Mouse (Mus musculus): Measurements from ENCODE around the gene Zkscan16. TPM values are rescaled to one million over a fixed set of nuclear protein-coding genes. Genes with fewer than 3 reads are reported as not detected.

Zkscan16 gene
- 2.0 and 2.7 TPM in 2 replicates for polyA plus RNA-seq (2015; fragmentation: Nextera tagmentation; extraction: Ambion mirVana)

GRCm38 (mm10) chr4:58943420-58944205 is at the start of gene Zkscan16:
Gene Zkscan16 (plus strand): TSS chr4:58943628.
- H3K4me2 ChIP-seq (ENCODE audit: low read length), result peak within 1 kb of the TSS; percentile 59
- peak; percentile 94 for ATAC-seq
- under 1% methylated on average over 48 of the region's 50 CpGs for WGBS

GRCm38 (mm10) chr4:58894399-58894798 is 49.0 kb upstream of the Zkscan16 start:
- no peaks in the 10 kb centered on the region for H3K36me3 ChIP-seq (ENCODE audit: control insufficient read depth, insufficient read depth, low read length)
- H3K27ac ChIP-seq (ENCODE audit: low read depth, low read length), result no peak overlapping the region
- 87% methylated on average over 7 of the region's 7 CpGs for WGBS
- no peak overlapping the region for H3K4me2 ChIP-seq (ENCODE audit: low read length)
- H3K4me3 ChIP-seq (ENCODE audit: low read length), result no peak overlapping the region
- H3K9ac ChIP-seq (ENCODE audit: low read depth, low read length), result no peak overlapping the region
- no peaks in the 10 kb centered on the region for H3K9me3 ChIP-seq (ENCODE audit: control insufficient read depth, low read length)
- ATAC-seq, result no peak
- H3K4me1 ChIP-seq (ENCODE audit: control insufficient read depth, insufficient read depth, low read depth, low read length), result no peaks in the 10 kb centered on the region; the same call in 1 of the 2 replicates
- no peaks in the 10 kb centered on the region for H3K27me3 ChIP-seq (replicated peaks; ENCODE audit: control insufficient read depth, insufficient read depth, low read length)

More at GRCm38 (mm10) chr4:58943420-58944205, at the start of gene Zkscan16:
- Histone ChIP-seq H3K9me3 (ENCODE audit: control insufficient read depth, low read length) (no peaks in the 10 kb centered on the region), H3K36me3 (ENCODE audit: control insufficient read depth, insufficient read depth, low read length) (no peaks in the 10 kb centered on the region), H3K4me1 (ENCODE audit: control insufficient read depth, insufficient read depth, low read depth, low read length) (peaks cover 13% of the 10 kb centered on the region), H3K27ac (ENCODE audit: low read depth, low read length) (peak within 1 kb of the TSS; percentile 80), H3K27me3 (replicated peaks; ENCODE audit: control insufficient read depth, insufficient read depth, low read length) (no peaks in the 10 kb centered on the region), H3K9ac (ENCODE audit: low read depth, low read length) (peak within 1 kb of the TSS; percentile 84), H3K4me3 (ENCODE audit: low read length) (peak within 1 kb of the TSS; percentile 76)

GRCm38 (mm10) chr4:58897436-58897835 is 46.0 kb upstream of the Zkscan16 start:
- 79% methylated on average over 4 of the region's 4 CpGs for WGBS
- no peaks in the 10 kb centered on the region for H3K36me3 ChIP-seq (ENCODE audit: control insufficient read depth, insufficient read depth, low read length)
- ATAC-seq, result no peak

GRCm38 (mm10) chr4:58898318-58898717 is 45.1 kb upstream of the Zkscan16 start:
- ATAC-seq, result no peak
- no peaks in the 10 kb centered on the region for H3K36me3 ChIP-seq (ENCODE audit: control insufficient read depth, insufficient read depth, low read length)
- no peak overlapping the region for H3K9ac ChIP-seq (ENCODE audit: low read depth, low read length)
- H3K27ac ChIP-seq (ENCODE audit: low read depth, low read length), result no peak overlapping the region
- H3K4me3 ChIP-seq (ENCODE audit: low read length), result no peak overlapping the region
- no peak overlapping the region for H3K4me2 ChIP-seq (ENCODE audit: low read length)
- no peaks in the 10 kb centered on the region for H3K27me3 ChIP-seq (replicated peaks; ENCODE audit: control insufficient read depth, insufficient read depth, low read length)
- H3K9me3 ChIP-seq (ENCODE audit: control insufficient read depth, low read length), result no peaks in the 10 kb centered on the region
- no peaks in the 10 kb centered on the region; the same call in 1 of the 2 replicates for H3K4me1 ChIP-seq (ENCODE audit: control insufficient read depth, insufficient read depth, low read depth, low read length)

More at GRCm38 (mm10) chr4:58897436-58897835, 46.0 kb upstream of the Zkscan16 start:
- Histone ChIP-seq H3K27ac (ENCODE audit: low read depth, low read length) (no peak overlapping the region), H3K9ac (ENCODE audit: low read depth, low read length) (no peak overlapping the region), H3K9me3 (ENCODE audit: control insufficient read depth, low read length) (no peaks in the 10 kb centered on the region), H3K27me3 (replicated peaks; ENCODE audit: control insufficient read depth, insufficient read depth, low read length) (no peaks in the 10 kb centered on the region), H3K4me1 (ENCODE audit: control insufficient read depth, insufficient read depth, low read depth, low read length) (no peaks in the 10 kb centered on the region; the same call in 1 of the 2 replicates), H3K4me2 (ENCODE audit: low read length) (no peak overlapping the region), H3K4me3 (ENCODE audit: low read length) (no peak overlapping the region)

GRCm38 (mm10) chr4:58907453-58907852 is 36.0 kb upstream of the Zkscan16 start:
- Histone ChIP-seq H3K36me3 (ENCODE audit: control insufficient read depth, insufficient read depth, low read length) (no peaks in the 10 kb centered on the region), H3K27ac (ENCODE audit: low read depth, low read length) (no peak overlapping the region), H3K4me1 (ENCODE audit: control insufficient read depth, insufficient read depth, low read depth, low read length) (peaks cover 8% of the 10 kb centered on the region), H3K9ac (ENCODE audit: low read depth, low read length) (no peak overlapping the region), H3K4me3 (ENCODE audit: low read length) (no peak overlapping the region), H3K4me2 (ENCODE audit: low read length) (no peak overlapping the region), H3K9me3 (ENCODE audit: control insufficient read depth, low read length) (no peaks in the 10 kb centered on the region), H3K27me3 (replicated peaks; ENCODE audit: control insufficient read depth, insufficient read depth, low read length) (no peaks in the 10 kb centered on the region)
- WGBS, result 91% methylated on average over 1 of the region's 1 CpGs
- no peak for ATAC-seq

- Histone ChIP-seq H3K36me3 (ENCODE audit: control insufficient read depth, insufficient read depth, low read length) (no peaks in the 10 kb centered on the region), H3K9me3 (ENCODE audit: control insufficient read depth, low read length) (no peaks in the 10 kb centered on the region), H3K27ac (ENCODE audit: low read depth, low read length) (peak overlapping the region; percentile 99), H3K9ac (ENCODE audit: low read depth, low read length) (peak overlapping the region; percentile 99; the same call in 1 of the 2 replicates), H3K4me3 (ENCODE audit: low read length) (peak overlapping the region; percentile 98), H3K27me3 (replicated peaks; ENCODE audit: control insufficient read depth, insufficient read depth, low read length) (no peaks in the 10 kb centered on the region), H3K4me1 (ENCODE audit: control insufficient read depth, insufficient read depth, low read depth, low read length) (peaks cover 14% of the 10 kb centered on the region), H3K4me2 (ENCODE audit: low read length) (peak overlapping the region; percentile 73)
- WGBS, result 34% methylated on average over 16 of the region's 16 CpGs
- ATAC-seq, result no peak
These were observed 33.0 kb upstream of the Zkscan16 start for GRCm38 (mm10) chr4:58910175-58911068.

GRCm38 (mm10) chr4:58911069-58911830 is 32.2 kb upstream of the Zkscan16 start:
- WGBS, result under 1% methylated on average over 41 of the region's 56 CpGs
- Histone ChIP-seq H3K27me3 (replicated peaks; ENCODE audit: control insufficient read depth, insufficient read depth, low read length) (no peaks in the 10 kb centered on the region), H3K4me2 (ENCODE audit: low read length) (peak overlapping the region; percentile 73), H3K4me3 (ENCODE audit: low read length) (peak overlapping the region; percentile 98), H3K9me3 (ENCODE audit: control insufficient read depth, low read length) (no peaks in the 10 kb centered on the region), H3K4me1 (ENCODE audit: control insufficient read depth, insufficient read depth, low read depth, low read length) (peaks cover 14% of the 10 kb centered on the region), H3K27ac (ENCODE audit: low read depth, low read length) (peak overlapping the region; percentile 99), H3K9ac (ENCODE audit: low read depth, low read length) (peak overlapping the region; percentile 99), H3K36me3 (ENCODE audit: control insufficient read depth, insufficient read depth, low read length) (no peaks in the 10 kb centered on the region)
- ATAC-seq, result peak; percentile 67

- ATAC-seq, result peak; percentile 84
- under 1% methylated on average over 65 of the region's 126 CpGs for WGBS
These were observed 31.4 kb upstream of the Zkscan16 start for GRCm38 (mm10) chr4:58911831-58912628.

More at GRCm38 (mm10) chr4:58911831-58912628, 31.4 kb upstream of the Zkscan16 start:
- H3K4me3 ChIP-seq (ENCODE audit: low read length), result peak overlapping the region; percentile 98
- H3K27me3 ChIP-seq (replicated peaks; ENCODE audit: control insufficient read depth, insufficient read depth, low read length), result no peaks in the 10 kb centered on the region
- peaks cover 14% of the 10 kb centered on the region for H3K4me1 ChIP-seq (ENCODE audit: control insufficient read depth, insufficient read depth, low read depth, low read length)
- no peaks in the 10 kb centered on the region for H3K9me3 ChIP-seq (ENCODE audit: control insufficient read depth, low read length)
- H3K27ac ChIP-seq (ENCODE audit: low read depth, low read length), result peak overlapping the region; percentile 99
- peak overlapping the region; percentile 99 for H3K9ac ChIP-seq (ENCODE audit: low read depth, low read length)
- H3K4me2 ChIP-seq (ENCODE audit: low read length), result peak overlapping the region; percentile 73
- no peaks in the 10 kb centered on the region for H3K36me3 ChIP-seq (ENCODE audit: control insufficient read depth, insufficient read depth, low read length)

All from hindbrain, embryonic 16.5 days (tissue).